Mouse (Mus musculus) neural tube, embryonic 12.5 days (tissue): ENCODE measurements around the gene Commd3. TPM values are rescaled to one million over a fixed set of nuclear protein-coding genes. Genes with fewer than 3 reads are reported as not detected.

Experiments
- ATAC-seq: fragments of 200-750 bp; cut with Nextera tagmentation; 2 replicates; pipeline ENCODE4 v1.8.0; 2017; ENCODE audit warnings: low read depth, mild to moderate bottlenecking, moderate TSS enrichment, moderate library complexity; ENCODE audit not compliant: low FRiP score
- H3K27ac ChIP-seq: fragments of 300-500 bp; sonication (generic); 2 replicates; pipeline ENCODE4 v1.5.1; 2016
- H3K27me3 ChIP-seq: fragments of 300-500 bp; sonication (generic); replicated peaks from 2 replicates; pipeline ENCODE4 v1.6.1; 2016; ENCODE audit warnings: mild to moderate bottlenecking
- H3K36me3 ChIP-seq: fragments of 300-500 bp; sonication (generic); 2 replicates; pipeline ENCODE4 v1.6.1; 2016; ENCODE audit warnings: mild to moderate bottlenecking
- H3K4me1 ChIP-seq: fragments of 300-500 bp; sonication (generic); 2 replicates; pipeline ENCODE4 v1.6.1; 2016
- H3K4me2 ChIP-seq: fragments of 300-500 bp; sonication (generic); replicated peaks from 2 replicates; pipeline ENCODE4 v1.6.1; 2016; ENCODE audit warnings: mild to moderate bottlenecking
- H3K4me3 ChIP-seq: fragments of 300-500 bp; sonication (generic); 2 replicates; pipeline ENCODE4 v1.5.1; 2016
- H3K9ac ChIP-seq: fragments of 300-500 bp; sonication (generic); 2 replicates; pipeline ENCODE4 v1.6.1; 2016; ENCODE audit warnings: mild to moderate bottlenecking
- H3K9me3 ChIP-seq: fragments of 300-500 bp; sonication (generic); 2 replicates; pipeline ENCODE4 v1.6.1; 2016; ENCODE audit warnings: mild to moderate bottlenecking
- whole genome bisulfite sequencing: fragments of 180-500 bp; shearing (Covaris S2); methylation state at CpG from one replicate; pipeline ENCODE4 v1.1.7; 2016; 5-methylcytosine and 5-hydroxymethylcytosine counted together
- polyA plus RNA-seq: library from polyadenylated mRNA; unstranded; fragments of >200 nt; fragmentation: Nextera tagmentation; extraction: Ambion mirVana; gene quantifications from 2 replicates; pipeline ENCODE4 v1.2.1, GENCODE M21; 2016

Commd3 gene
- polyA plus RNA-seq, 1 experiment from 2014 or later: 186 TPM

DNA sequence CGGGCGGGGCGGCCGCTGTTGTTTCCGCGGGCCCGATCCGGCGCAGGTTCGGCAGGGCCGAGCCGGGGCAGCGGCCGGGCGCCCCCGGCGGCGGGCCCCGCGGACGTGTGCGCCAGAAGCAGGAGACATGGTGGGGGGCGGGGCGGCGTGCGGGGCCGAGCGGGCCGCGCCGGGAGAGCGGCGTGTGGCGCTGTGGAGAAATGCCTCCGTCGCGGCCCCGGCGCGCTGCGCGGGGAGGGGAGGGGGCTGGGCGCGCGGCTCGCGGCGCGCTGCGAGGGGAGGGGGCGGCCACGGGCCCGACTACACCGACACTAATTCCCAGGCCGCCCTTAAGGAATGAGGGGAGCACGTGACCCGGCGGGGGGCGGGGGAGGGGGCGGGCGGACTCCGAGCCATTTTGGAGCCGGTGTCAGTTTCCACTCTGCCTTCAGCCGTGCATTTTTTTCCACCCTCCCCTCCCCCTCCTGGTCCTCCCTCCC is 4.3 kb downstream of the Commd3 start:
- Histone ChIP-seq H3K27me3 (peaks cover 36% of the 10 kb centered on the region), H3K36me3 (no peaks in the 10 kb centered on the region), H3K9me3 (no peaks in the 10 kb centered on the region), H3K27ac (peak overlapping the region; percentile 97), H3K9ac (peak overlapping the region; percentile 97), H3K4me1 (peaks cover 26% of the 10 kb centered on the region), H3K4me2 (peak overlapping the region; percentile 77), H3K4me3 (peak overlapping the region; percentile 82)
- ATAC-seq: peak; percentile 88
- WGBS: under 1% methylated on average over 30 of the region's 64 CpGs

GRCm38 (mm10) chr2:18676936-18677491 is 4.8 kb downstream of the Commd3 start, which contains the start of gene Bmi1:
Gene Bmi1, plus strand, starts transcription at chr2:18677018.
- Histone ChIP-seq H3K27me3 (peaks cover 36% of the 10 kb centered on the region), H3K4me1 (peaks cover 26% of the 10 kb centered on the region), H3K4me3 (peak within 1 kb of the TSS; percentile 82), H3K27ac (peak within 1 kb of the TSS; percentile 97), H3K36me3 (no peaks in the 10 kb centered on the region), H3K9ac (peak within 1 kb of the TSS; percentile 97), H3K4me2 (peak within 1 kb of the TSS; percentile 77), H3K9me3 (no peaks in the 10 kb centered on the region)
- 0% methylated on average over 56 of the region's 77 CpGs for WGBS
- peak; percentile 61 for ATAC-seq

- Histone ChIP-seq H3K4me3 (peak overlapping the region; percentile 82), H3K9me3 (no peaks in the 10 kb centered on the region), H3K4me2 (peak overlapping the region; percentile 77), H3K9ac (peak overlapping the region; percentile 97), H3K4me1 (peaks cover 25% of the 10 kb centered on the region), H3K27ac (no peak overlapping the region), H3K27me3 (peaks cover 44% of the 10 kb centered on the region), H3K36me3 (0 out of 2 replicates have a peak, but pooled peaks cover 4% of the 10 kb centered on the region)
- no peak; the same call in 1 of the 2 replicates for ATAC-seq
- under 1% methylated on average over 51 of the region's 55 CpGs for WGBS
Measured at GRCm38 (mm10) chr2:18677631-18678471, 5.7 kb downstream of the Commd3 start.

DNA sequence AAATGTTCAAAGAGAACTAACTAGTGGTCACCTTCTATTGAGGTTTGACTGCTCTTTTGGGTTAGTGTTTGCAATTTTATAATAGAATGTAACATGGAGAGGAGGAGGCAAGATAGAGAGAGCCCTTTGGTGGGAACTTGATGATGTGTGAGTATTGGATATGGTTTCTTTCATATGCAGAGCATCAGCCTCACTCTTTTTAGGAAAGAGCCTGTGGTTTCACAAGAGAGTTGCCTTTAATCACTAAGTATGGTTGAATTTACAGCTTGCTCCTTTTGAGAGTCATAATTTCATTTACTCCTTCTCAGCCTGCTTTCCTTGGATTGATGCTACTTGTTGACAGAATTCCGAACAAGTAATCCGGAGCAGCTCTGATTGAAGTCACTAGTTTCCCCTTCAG is 7.5 kb downstream of the Commd3 start:
- Histone ChIP-seq H3K9me3 (no peaks in the 10 kb centered on the region), H3K4me1 (peaks cover 19% of the 10 kb centered on the region), H3K4me3 (no peak overlapping the region), H3K27ac (no peak overlapping the region), H3K27me3 (peaks cover 46% of the 10 kb centered on the region), H3K36me3 (peaks cover 15% of the 10 kb centered on the region), H3K9ac (no peak overlapping the region), H3K4me2 (no peak overlapping the region)
- no peak for ATAC-seq
- 18% methylated on average over 2 of the region's 2 CpGs for WGBS

DNA sequence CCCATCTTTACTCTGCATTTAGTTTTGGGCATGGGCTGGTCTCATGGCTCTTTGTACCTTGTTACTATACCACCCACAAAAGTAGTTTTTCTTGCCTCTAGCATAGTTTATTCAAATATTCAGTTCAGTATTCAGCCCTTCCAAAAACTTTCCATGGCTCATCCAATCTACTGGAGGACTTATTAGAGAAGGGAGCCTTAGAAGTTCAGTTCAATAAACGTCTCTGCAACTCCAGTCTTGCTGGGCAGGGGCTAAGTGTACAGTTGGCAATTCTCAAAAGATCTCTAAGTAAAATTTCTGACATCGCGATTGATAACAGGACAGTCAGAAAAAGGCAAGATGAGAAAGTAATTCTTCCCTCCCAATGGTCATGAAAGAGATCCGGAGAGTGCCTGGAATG is 8.3 kb downstream of the Commd3 start:
- Histone ChIP-seq H3K9ac (0 out of 2 replicates have a peak overlapping the region, but pooled peaks have one; percentile 21), H3K36me3 (peaks cover 15% of the 10 kb centered on the region), H3K4me3 (peak overlapping the region; percentile 32), H3K9me3 (no peaks in the 10 kb centered on the region), H3K4me1 (peaks cover 19% of the 10 kb centered on the region), H3K4me2 (peak overlapping the region; percentile 68), H3K27me3 (peaks cover 42% of the 10 kb centered on the region), H3K27ac (no peak overlapping the region)
- no peak for ATAC-seq
- WGBS: 1% methylated on average over 4 of the region's 4 CpGs

DNA sequence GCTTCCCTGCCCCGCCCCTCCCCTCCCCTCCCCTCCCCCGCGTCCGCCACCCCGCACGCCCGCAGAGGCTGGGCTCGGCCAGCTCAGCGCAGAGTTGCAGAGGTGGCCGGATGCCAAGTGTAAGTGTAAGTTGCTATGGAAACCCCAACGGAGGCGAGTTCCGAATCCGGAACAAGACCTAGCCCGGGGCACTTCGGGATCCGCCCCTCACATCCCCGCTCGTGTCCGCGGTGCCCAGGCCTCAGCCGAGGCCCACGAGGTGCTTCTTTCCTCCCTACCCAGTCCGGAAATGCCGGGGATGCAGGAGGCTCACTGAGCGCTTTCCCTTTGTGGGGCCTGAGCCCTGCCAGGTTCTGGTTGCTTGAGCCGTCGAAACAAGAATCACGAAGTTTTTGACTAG is 8.8 kb downstream of the Commd3 start:
- peak overlapping the region; percentile 32 for H3K4me3 ChIP-seq
- no peak for ATAC-seq
- H3K36me3 ChIP-seq: peaks cover 15% of the 10 kb centered on the region
- peaks cover 19% of the 10 kb centered on the region for H3K4me1 ChIP-seq
- no peaks in the 10 kb centered on the region for H3K9me3 ChIP-seq
- under 1% methylated on average over 28 of the region's 29 CpGs for WGBS
- H3K9ac ChIP-seq: 0 out of 2 replicates have a peak overlapping the region, but pooled peaks have one; percentile 21
- peaks cover 42% of the 10 kb centered on the region for H3K27me3 ChIP-seq
- no peak overlapping the region for H3K27ac ChIP-seq
- peak overlapping the region; percentile 68 for H3K4me2 ChIP-seq

GRCm38 (mm10) chr2:18684062-18684461 is 11.9 kb downstream of the Commd3 start:
- H3K9ac ChIP-seq: no peak overlapping the region
- no peaks in the 10 kb centered on the region for H3K9me3 ChIP-seq
- peaks cover 70% of the 10 kb centered on the region for H3K27me3 ChIP-seq
- peaks cover 15% of the 10 kb centered on the region for H3K36me3 ChIP-seq
- no peak for ATAC-seq
- H3K4me3 ChIP-seq: no peak overlapping the region
- 42% methylated on average over 5 of the region's 5 CpGs for WGBS
- peaks cover 18% of the 10 kb centered on the region for H3K4me1 ChIP-seq
- H3K4me2 ChIP-seq: no peak overlapping the region
- H3K27ac ChIP-seq: no peak overlapping the region

DNA sequence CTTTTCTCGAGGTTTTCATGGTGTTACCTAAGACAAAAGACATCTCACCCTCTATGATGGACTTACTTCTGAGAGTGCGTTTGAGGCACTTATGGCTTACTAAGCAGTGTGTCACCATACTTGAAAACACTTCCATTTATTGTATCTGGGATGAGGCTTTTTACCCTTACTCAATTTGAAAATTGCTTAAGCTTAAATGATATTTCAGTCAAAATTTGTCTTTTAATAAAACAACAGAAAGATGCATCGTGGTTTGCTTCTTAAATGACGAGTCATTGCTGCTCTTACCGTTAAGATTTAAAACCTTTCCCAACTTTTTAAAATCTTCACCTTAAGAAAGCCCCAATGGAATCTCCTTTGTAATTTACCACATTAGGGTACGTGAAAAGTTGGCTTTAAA is 14.2 kb downstream of the Commd3 start:
- H3K4me2 ChIP-seq: no peak overlapping the region
- no peaks in the 10 kb centered on the region for H3K9me3 ChIP-seq
- H3K9ac ChIP-seq: no peak overlapping the region
- 16% methylated on average over 6 of the region's 6 CpGs for WGBS
- peaks cover 68% of the 10 kb centered on the region for H3K27me3 ChIP-seq
- ATAC-seq: no peak
- no peak overlapping the region for H3K27ac ChIP-seq
- H3K36me3 ChIP-seq: peaks cover 15% of the 10 kb centered on the region
- no peak overlapping the region for H3K4me3 ChIP-seq
- H3K4me1 ChIP-seq: peaks cover 19% of the 10 kb centered on the region

GRCm38 (mm10) chr2:18686826-18687519 is 14.8 kb downstream of the Commd3 start:
- no peaks in the 10 kb centered on the region for H3K9me3 ChIP-seq
- no peak overlapping the region for H3K27ac ChIP-seq
- no peak overlapping the region for H3K4me2 ChIP-seq
- H3K9ac ChIP-seq: no peak overlapping the region
- WGBS: 5% methylated on average over 8 of the region's 8 CpGs
- H3K4me1 ChIP-seq: peaks cover 19% of the 10 kb centered on the region
- H3K4me3 ChIP-seq: no peak overlapping the region
- peaks cover 15% of the 10 kb centered on the region for H3K36me3 ChIP-seq
- ATAC-seq: no peak
- H3K27me3 ChIP-seq: peaks cover 69% of the 10 kb centered on the region

- no peak overlapping the region for H3K4me3 ChIP-seq
- H3K9me3 ChIP-seq: no peaks in the 10 kb centered on the region
- no peak for ATAC-seq
- H3K4me2 ChIP-seq: no peak overlapping the region
- no peak overlapping the region for H3K27ac ChIP-seq
- H3K4me1 ChIP-seq: peaks cover 19% of the 10 kb centered on the region
- H3K9ac ChIP-seq: no peak overlapping the region
- peaks cover 12% of the 10 kb centered on the region for H3K36me3 ChIP-seq
- peaks cover 69% of the 10 kb centered on the region for H3K27me3 ChIP-seq
- 4% methylated on average over 9 of the region's 9 CpGs for WGBS
Measured at GRCm38 (mm10) chr2:18687671-18688170, 15.5 kb downstream of the Commd3 start.

DNA sequence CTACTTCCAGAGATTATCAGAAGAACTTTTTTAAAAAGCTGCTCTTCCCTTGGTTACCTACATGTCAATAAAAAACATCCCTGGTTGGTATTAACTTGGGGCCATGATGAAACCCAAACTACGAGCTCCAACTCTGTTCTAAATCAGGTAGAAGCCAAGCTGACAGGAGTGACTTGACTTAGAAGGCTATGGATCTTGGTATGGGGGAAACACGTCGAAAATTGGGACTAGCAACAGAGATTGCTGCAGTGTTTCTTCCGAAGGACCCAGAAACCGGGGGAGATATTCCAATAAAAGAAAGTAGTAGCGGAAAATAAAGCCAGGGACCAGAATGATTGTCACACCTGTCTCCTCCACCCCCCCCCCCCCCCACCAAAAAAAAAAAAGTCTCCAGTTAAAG is 16.1 kb downstream of the Commd3 start:
- Histone ChIP-seq H3K9me3 (no peaks in the 10 kb centered on the region), H3K9ac (no peak overlapping the region), H3K27me3 (peaks cover 70% of the 10 kb centered on the region), H3K36me3 (peaks cover 8% of the 10 kb centered on the region), H3K4me2 (peak overlapping the region; percentile 84), H3K27ac (no peak overlapping the region), H3K4me1 (peaks cover 19% of the 10 kb centered on the region), H3K4me3 (peak overlapping the region; percentile 47)
- WGBS: 4% methylated on average over 6 of the region's 6 CpGs
- no peak for ATAC-seq

- Histone ChIP-seq H3K4me2 (peak overlapping the region; percentile 84), H3K9me3 (no peaks in the 10 kb centered on the region), H3K9ac (no peak overlapping the region), H3K27ac (no peak overlapping the region), H3K36me3 (peaks cover 8% of the 10 kb centered on the region), H3K4me1 (peaks cover 19% of the 10 kb centered on the region), H3K4me3 (peak overlapping the region; percentile 47), H3K27me3 (peaks cover 70% of the 10 kb centered on the region)
- ATAC-seq: peak; percentile 19; the same call in 1 of the 2 replicates
- under 1% methylated on average over 45 of the region's 45 CpGs for WGBS
Measured at GRCm38 (mm10) chr2:18688708-18689063, 16.5 kb downstream of the Commd3 start.
